ENCODE assay signal across 19 mouse cellular contexts in the genomic region with DNA sequence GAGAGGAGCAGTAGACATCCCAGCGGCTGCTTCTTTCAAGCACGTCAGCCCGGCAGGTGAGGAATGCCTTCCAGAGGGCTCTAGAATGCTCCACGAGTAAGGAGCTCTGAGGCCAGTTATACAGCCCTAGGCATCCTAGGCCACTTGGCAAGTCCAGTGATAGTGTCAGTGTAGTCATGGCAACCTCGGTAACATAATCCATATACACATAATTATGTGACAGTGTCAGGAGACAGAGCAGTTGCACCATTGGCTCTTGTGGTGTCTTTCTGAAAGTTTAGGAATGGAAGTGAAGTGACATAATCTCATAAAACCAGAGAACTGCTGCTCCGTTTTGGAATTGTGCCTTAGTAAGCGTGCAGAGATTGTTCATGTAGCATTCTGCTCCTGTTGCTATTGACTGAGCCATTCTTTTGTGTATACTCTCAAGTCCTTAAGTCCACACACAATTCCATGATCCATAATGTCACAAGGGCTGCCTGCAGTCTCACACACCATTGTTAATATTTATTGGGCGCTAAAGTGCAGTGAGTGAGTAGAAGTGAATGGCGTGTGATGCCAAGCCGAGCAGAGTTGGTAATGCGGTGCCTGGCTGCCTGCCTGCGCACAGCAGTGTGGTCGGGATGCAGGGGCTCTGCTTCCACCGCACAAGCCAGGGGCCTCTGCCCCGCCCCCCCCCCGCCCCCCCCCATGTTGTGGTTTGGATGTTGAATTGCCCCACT. TPM values are rescaled to one million over a fixed set of nuclear protein-coding genes. Genes with fewer than 3 reads are reported as not detected.
DNase-seq lines count a peak whose midpoint lies in the region; ATAC-seq and TF ChIP-seq lines count a peak whose summit lies in the region.
"Had no signal": no experiment of that assay in that cellular context is flagged by ENCODE, and none has a peak within 500 bp of the region (broad histone marks: within the 10 kb centered on the region; RNA-seq: fewer than 3 reads in every experiment).

No protein-coding gene starts in this region.

- 0 out of 2 replicates have a peak overlapping the region, but pooled peaks have one; percentile 16 for H3K27ac ChIP-seq in lung, embryonic 14.5 days (ENCODE audit: low read depth)
- no peak overlapping the region for H3K27ac ChIP-seq in forebrain, embryonic 14.5 days (ENCODE audit: low read depth, low read length)
- H3K27ac ChIP-seq: heart, embryonic 15.5 days; hindbrain, embryonic 14.5 days; liver, embryonic 15.5 days; neural tube, embryonic 15.5 days had no signal

- no peak for TF ChIP-seq POLR2A in lung, adult 2 months (IDR thresholded peaks at IDR 0.05; ENCODE audit: borderline replicate concordance, extremely low read depth, low read depth, low read length)

- no peak overlapping the region for H3K4me3 ChIP-seq in lung, embryonic 14.5 days (ENCODE audit: low read depth, low read length)
- H3K4me3 ChIP-seq in lung, adult 2 months (replicated peaks; ENCODE audit: extremely low read depth, low read depth, low read length): no peak overlapping the region
- H3K4me3 ChIP-seq in forebrain, embryonic 14.5 days (ENCODE audit: low read depth, low read length): no peak overlapping the region
- H3K4me3 ChIP-seq: heart, embryonic 15.5 days; liver, embryonic 15.5 days; neural tube, embryonic 15.5 days had no signal

- 65% methylated on average over 16 of the region's 16 CpGs for WGBS in lung, embryonic 14.5 days
- whole genome bisulfite sequencing in lung, adult 2 months: 75% methylated on average over 16 of the region's 16 CpGs
- WGBS in forebrain, embryonic 14.5 days: 68% methylated on average over 16 of the region's 16 CpGs

- H3K36me3 ChIP-seq in lung, embryonic 14.5 days (ENCODE audit: insufficient read depth): peaks cover 92% of the 10 kb centered on the region
- peaks cover 66% of the 10 kb centered on the region for H3K36me3 ChIP-seq in forebrain, embryonic 14.5 days (ENCODE audit: control insufficient read depth, insufficient read depth, low read length)

- intact Hi-C loops in gastrocnemius, postnatal 14 days (cut with DNase I; ENCODE audit: low total_unique reads): no loop called here

- no peak for TF ChIP-seq CTCF in lung, embryonic 14.5 days (IDR thresholded peaks at IDR 0.05; ENCODE audit: low read depth)
- TF ChIP-seq CTCF in lung, adult 2 months (IDR thresholded peaks at IDR 0.05; ENCODE audit: insufficient read depth, low read length): no peak

- DNase-seq in lung, embryonic 14.5 days: peak; percentile 74
- DNase-seq in lung, adult 2 months: no peak
- peak; percentile 35 for DNase-seq in forebrain, embryonic 14.5 days (ENCODE audit: low spot score)
- DNase-seq in layer of hippocampus, postnatal 36 days: no peak
- no peak for DNase-seq in gastrocnemius, postnatal 14 days
- DNase-seq: adrenal gland, adult 2 months; cerebellum, adult 18-20 months; heart, adult 18-20 months; kidney, adult 18-20 months; kidney, postnatal 25 days; right cerebral cortex, postnatal 4 days; thymus, adult 18-20 months had no signal

- peak; percentile 85 for ATAC-seq in lung, embryonic 14.5 days (ENCODE audit: insufficient read depth)
- ATAC-seq in common myeloid progenitor, adult 5-6 weeks (replicated peaks; ENCODE audit: low read depth, poor library complexity, severe bottlenecking): peak; percentile 80
- ATAC-seq in forebrain, embryonic 14.5 days: peak; percentile 55; the same call in 1 of the 2 replicates
- ATAC-seq in megakaryocyte, adult 5-6 weeks (ENCODE audit: poor library complexity, severe bottlenecking): 0 out of 2 replicates have a peak, but pooled peaks have one; percentile 17
- ATAC-seq: CD4-positive, CD25-positive, alpha-beta regulatory T cell, adult 4 months had no signal

- H3K9me3 ChIP-seq in lung, embryonic 14.5 days (ENCODE audit: low read depth, low read length): no peaks in the 10 kb centered on the region
- no peaks in the 10 kb centered on the region for H3K9me3 ChIP-seq in forebrain, embryonic 14.5 days (replicated peaks; ENCODE audit: control insufficient read depth, low read length)
- H3K9me3 ChIP-seq: heart, embryonic 15.5 days; liver, embryonic 15.5 days; neural tube, embryonic 15.5 days had no signal

- H3K9ac ChIP-seq in lung, embryonic 14.5 days: no peak overlapping the region
- H3K9ac ChIP-seq in forebrain, embryonic 14.5 days (ENCODE audit: low read length): no peak overlapping the region
- H3K9ac ChIP-seq: heart, embryonic 15.5 days; hindbrain, embryonic 14.5 days; liver, embryonic 15.5 days; neural tube, embryonic 15.5 days had no signal

- no peaks in the 10 kb centered on the region for H3K4me1 ChIP-seq in lung, embryonic 14.5 days (ENCODE audit: insufficient read depth)
- H3K4me1 ChIP-seq in lung, adult 2 months (ENCODE audit: control insufficient read depth, insufficient read depth, low read length): no peaks in the 10 kb centered on the region
- H3K4me1 ChIP-seq in forebrain, embryonic 14.5 days (ENCODE audit: control insufficient read depth, insufficient read depth, low read length): no peaks in the 10 kb centered on the region
- H3K4me1 ChIP-seq: liver, embryonic 15.5 days; neural tube, embryonic 15.5 days had no signal

- H3K27me3 ChIP-seq in lung, embryonic 14.5 days (ENCODE audit: insufficient read depth, low read length): no peaks in the 10 kb centered on the region
- H3K27me3 ChIP-seq in forebrain, embryonic 14.5 days (replicated peaks; ENCODE audit: control insufficient read depth, insufficient read depth, low read length): no peaks in the 10 kb centered on the region
- H3K27me3 ChIP-seq: heart, embryonic 15.5 days; liver, embryonic 15.5 days; neural tube, embryonic 15.5 days had no signal

- H3K4me2 ChIP-seq in lung, embryonic 14.5 days: no peak overlapping the region
- H3K4me2 ChIP-seq in forebrain, embryonic 14.5 days (ENCODE audit: low read length): no peak overlapping the region
- H3K4me2 ChIP-seq: heart, embryonic 15.5 days; hindbrain, embryonic 14.5 days; liver, embryonic 15.5 days; neural tube, embryonic 15.5 days had no signal

RNA-seq across cellular contexts. Expression of gene Atic, which starts 11.1 kb away (rescaled TPM):
- 69.1 and 71.5 TPM in 2 replicates for polyA plus RNA-seq in lung, embryonic 14.5 days (2014; fragmentation: Nextera tagmentation; extraction: Ambion mirVana)
- polyA plus RNA-seq in lung, adult 2 months (2012; rRNA removed): 13.4 and 17.9 TPM in 2 replicates
- total RNA-seq in common myeloid progenitor, adult 5-6 weeks (2017): 234 and 236 TPM in 2 replicates
- 41.4 and 43.0 TPM in 2 replicates for polyA plus RNA-seq in forebrain, embryonic 14.5 days (2014; fragmentation: Nextera tagmentation; extraction: Ambion mirVana)
- 45.4 and 47.9 TPM in 2 replicates for total RNA-seq in megakaryocyte, adult 5-6 weeks (2015)
- total RNA-seq in megakaryocyte, adult 5-6 weeks (2017): 113 and 115 TPM in 2 replicates
- total RNA-seq in layer of hippocampus, postnatal 36 days (2021): 10 to 100 TPM; 32.1 to 34.6 TPM
- total RNA-seq in gastrocnemius, postnatal 14 days (2021): 10 to 100 TPM; 21.5 to 27.6 TPM

Comparison
In these comparisons a context has a peak if more than half of its experiments do, and no peak if none do; other contexts are left out.
1. DNase-seq: peak in lung, embryonic 14.5 days (single experiment) and forebrain, embryonic 14.5 days (single experiment); none in lung, adult 2 months (single experiment), layer of hippocampus, postnatal 36 days (0 of 2) and gastrocnemius, postnatal 14 days (single experiment).
2. ATAC-seq: peak in every context shown above with its lines; median percentile 85 in lung, embryonic 14.5 days; 80 in common myeloid progenitor, adult 5-6 weeks; 55 in forebrain, embryonic 14.5 days; 17 in megakaryocyte, adult 5-6 weeks.